Mouse (Mus musculus): ENCODE results near the gene Mok.

Gene Mok

DNA sequence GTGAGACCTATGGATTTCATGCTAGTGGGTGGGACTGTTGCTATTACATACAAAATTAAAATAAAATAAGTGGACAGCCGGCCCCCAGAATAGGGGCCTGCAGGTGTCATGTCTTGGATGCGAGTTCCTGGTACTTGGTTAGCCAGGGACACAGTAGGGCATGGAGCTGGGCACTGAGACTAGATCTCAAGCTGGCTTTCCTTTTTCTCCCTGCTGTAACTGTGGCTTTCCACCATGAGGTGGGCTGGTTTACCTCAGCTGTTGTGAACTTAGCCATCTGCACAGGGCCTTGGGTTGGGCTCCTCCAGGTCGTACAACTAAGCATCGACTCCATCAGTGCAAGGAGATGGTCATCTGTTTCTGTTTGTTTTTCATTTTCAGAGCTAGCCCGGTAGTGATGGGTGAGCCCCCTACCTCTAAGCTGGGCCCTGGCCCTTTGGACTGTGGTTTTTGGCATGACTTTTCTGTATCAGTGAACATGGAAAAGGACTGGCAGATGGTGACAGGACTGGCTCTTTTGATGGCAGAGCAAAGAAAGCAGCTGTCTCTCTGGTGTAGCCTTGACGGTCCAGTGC is 5.5 kb upstream of the Mok start:
- peak; percentile 14 for DNase-seq

DNA sequence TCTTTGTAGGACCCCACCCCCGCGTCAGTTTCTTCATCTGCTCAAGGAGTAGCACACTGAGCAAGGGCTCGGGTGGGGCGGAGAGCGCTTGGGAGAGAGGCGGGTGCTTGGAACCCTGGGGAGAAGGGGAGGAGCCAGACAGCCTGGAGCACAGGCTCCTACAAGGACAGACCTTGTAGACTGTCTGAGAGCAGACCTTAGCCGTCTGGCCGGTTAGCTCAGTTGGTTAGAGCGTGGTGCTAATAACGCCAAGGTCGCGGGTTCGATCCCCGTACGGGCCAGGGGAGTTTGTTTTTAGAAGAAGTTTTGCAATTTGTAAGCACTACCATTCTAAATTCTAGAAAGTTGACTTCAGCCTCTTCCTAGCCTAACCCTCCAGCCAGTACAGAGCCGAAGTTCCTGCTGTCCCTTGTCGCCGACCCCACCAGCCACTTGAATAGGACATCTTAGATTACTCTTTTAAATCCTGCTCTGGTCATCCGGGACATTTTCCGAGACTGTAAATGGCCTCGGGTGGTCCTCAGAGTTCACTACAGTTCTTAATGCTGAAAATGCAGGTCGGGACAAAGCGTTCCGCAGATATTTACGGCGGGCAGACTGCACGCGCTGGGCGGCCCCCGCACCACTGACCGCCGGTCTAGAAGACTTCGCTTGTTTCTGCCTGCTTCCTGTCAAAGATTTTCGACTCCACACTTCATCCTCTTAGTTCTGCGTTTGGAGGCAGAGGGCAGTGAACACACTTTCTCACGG is 4.6 kb upstream of the Mok start:
- peak; percentile 97 for DNase-seq

GRCm38 (mm10) chr12:110844227-110845130 is 3.7 kb upstream of the Mok start:
- DNase-seq: no peak

DNA sequence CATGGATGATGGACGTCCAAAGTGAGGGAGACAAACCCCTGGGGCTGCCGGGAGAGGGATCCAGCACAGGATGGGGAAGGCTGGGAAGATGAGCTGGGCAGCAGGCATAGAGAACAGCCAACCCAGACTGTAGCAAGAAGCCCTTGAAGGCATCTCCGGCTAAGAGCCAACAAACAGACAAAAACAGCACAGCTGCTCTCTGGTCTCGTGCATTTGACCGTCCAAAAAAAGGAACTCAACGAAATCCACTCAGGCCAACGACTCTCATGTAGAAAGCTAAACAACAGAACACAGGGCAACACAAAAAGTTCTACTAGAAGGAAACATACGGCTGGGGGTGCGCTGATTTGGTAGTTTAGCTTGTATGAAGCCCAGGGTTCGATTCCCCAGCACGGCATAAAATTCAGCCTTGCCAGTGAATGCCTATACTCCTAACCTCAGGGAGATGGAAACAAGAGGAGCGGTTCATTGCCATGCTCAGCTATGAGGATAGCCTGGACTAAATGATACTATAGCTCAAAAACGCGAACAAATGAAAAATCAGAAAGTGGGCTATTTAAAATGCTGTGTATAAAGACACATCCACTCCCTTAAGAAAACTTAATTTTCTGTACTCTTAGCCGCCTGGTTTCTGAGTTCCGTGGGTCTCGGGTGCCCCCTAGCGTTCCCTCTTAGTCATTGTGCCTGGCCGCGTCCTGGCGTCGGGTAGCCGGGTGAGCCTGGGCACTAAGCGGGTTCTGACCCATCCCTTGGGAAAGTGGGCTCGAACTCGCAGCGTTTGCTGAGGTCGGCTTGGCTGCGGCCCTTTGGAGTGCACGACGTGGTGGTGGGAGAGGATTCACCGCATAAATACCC is 2.7 kb upstream of the Mok start:
- peak; percentile 91 for DNase-seq

- peak; percentile 13 for DNase-seq
Observed at GRCm38 (mm10) chr12:110841731-110842493, 1.2 kb upstream of the Mok start.

GRCm38 (mm10) chr12:110837850-110838249 is 2.9 kb downstream of the Mok start:
- DNase-seq: no peak

GRCm38 (mm10) chr12:110837192-110837841 is 3.4 kb downstream of the Mok start:
- DNase-seq: peak; percentile 61

DNA sequence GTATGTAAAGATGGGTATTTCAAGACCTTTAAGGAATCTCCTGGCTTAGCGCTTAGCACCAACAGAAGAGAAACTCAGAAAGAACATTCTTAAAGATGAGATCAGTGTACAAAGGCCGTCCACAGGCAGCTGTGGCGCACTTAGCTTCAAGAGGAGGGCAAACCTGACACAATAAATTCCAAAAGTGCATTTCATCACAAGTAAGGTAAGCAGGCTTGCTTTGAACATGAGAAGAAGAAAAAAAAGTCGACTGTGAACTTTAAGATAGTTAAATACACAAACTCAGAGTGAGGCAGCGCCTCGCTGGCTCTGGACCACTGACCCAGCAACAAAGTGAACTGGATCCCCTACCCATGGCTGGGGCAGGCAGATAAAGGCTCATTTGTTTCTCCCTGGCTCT is 4.0 kb downstream of the Mok start:
- DNase-seq: peak; percentile 24

DNA sequence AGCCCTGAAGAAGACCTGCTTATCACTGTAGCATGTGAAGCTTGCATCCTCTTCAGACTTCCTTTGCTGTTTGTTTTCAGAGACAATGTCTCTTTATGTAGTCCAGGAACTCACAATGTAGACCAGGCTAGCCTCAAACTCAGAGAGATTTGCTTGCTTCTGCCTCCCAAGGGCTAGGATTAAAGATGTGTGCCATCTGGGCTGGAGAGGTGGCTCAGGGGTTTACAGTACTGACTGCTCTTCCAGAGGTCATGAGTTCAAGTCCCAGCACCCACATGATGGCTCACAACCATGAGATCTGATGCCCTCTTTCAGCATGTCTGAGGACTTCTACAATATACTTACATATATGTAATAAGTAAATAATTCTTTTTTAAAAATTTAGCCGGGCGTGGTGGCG is 5.6 kb downstream of the Mok start:
- no peak for DNase-seq

DNA sequence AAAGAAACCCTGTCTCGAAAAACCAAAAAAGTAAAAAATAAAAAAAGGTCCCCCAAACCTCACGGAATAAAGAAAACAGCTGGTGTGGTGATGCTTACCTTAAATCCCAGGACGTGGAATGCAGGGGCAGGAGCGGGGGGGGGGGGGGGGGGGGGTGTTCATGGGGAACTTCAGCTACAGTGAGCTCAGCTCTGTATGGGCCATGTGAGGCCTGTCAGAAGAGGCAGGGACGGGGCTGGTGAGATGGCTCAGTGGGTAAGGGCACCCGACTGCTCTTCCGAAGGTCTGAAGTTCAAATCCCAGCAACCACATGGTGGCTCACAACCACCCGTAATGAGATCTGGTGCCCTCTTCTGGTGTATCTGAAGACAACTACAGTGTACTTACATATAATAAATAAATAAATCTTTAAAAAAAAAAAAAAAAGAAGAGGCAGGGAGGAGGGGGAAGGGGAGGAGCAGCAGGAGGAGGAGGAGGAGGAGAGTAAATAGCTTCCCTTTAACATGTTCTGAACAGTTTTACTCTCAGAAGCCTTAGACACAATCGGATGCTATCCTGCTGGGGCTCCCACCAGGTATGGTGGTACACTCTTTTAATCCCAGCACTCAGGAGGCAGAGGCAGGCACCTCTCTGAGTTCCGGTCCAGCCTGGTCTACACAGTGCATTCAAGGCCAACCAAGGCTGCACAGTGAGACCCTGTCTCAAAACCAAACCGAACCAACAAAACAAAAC is 10.3 kb downstream of the Mok start:
- no peak for DNase-seq

DNA sequence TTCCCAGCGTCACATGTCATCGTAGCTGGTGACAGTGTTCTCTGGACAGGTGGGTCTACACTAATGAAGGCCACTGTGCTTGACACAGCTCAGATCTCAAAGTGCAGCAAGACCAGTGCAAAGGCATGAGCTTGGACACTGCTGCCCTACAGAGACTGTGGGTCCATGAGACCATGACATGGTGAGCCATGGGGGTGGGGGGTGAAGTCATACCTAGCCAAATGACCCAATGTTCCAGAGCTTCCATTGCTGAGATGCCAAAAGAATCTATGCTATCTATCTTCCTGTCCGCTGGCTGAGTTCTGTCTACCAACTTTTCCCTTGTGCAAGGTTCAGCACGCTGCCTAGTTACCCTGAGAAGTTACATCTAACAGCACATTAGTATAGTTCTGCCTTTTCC is 11.8 kb downstream of the Mok start:
- no peak for DNase-seq

DNA sequence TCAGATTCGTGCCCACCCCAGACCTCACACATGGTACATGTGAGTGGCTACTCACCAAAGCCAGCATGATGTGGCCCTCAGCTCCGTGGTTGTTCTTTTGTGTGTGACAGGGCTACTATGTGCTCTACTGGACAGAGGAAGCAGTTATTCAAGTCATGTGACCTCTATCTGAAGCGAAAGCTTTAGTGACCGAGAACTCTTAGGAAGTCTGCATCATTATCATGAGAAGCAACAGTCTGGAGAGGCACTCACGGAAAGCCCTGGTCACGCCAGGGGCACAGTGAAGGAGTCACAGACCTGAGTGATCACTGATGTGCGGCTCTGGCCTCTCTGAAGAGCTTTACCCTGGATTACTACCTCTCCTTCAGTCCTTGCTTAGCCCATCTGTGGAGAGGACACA is 18.4 kb downstream of the Mok start:
- DNase-seq: no peak

- no peak for DNase-seq
Observed at GRCm38 (mm10) chr12:110821787-110822186, 19.0 kb downstream of the Mok start.

DNA sequence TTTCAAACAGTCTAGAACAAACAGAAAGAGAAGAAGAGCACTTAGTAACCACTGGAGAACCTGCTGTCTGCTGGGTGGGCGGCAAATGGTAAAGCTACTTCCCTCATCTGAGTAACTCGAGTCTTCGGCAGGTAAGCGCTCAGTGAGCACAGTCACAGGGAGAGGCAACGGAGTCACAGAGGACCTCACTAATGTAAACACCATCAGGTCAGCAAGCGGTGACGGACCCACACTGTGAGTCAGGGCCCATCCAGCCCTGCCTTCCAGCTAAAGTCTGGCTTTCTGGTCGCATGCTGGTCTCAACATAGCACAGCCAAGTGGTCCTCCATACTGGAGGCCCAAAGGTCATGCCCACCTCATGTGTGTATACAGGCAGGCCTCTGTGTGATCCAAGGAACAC is 21.4 kb downstream of the Mok start:
- no peak for DNase-seq

- DNase-seq: no peak
Observed at GRCm38 (mm10) chr12:110816833-110817232, 23.9 kb downstream of the Mok start.

DNA sequence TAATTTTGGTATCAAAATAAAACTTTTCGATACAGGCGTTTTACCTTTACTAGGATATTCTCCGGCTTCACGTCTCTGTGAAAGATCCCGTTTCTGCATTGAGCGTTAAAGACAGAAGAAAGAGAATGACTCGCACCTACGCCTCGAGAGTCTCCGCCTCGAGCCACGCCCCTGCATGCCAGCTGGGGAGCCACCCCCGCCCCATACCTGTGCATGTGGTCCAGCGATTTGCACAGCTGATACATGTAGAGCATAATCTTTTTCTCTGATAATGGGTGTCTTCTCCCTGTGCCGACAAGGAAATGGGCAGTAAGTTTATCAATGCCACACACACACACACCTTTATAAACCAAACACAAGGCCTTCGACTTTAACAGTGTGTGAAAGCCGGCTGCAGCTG is 25.8 kb downstream of the Mok start:
- DNase-seq: no peak

- DNase-seq: no peak
Observed at GRCm38 (mm10) chr12:110813624-110814023, 27.1 kb downstream of the Mok start.

GRCm38 (mm10) chr12:110813132-110813531 is 27.6 kb downstream of the Mok start:
- no peak for DNase-seq

DNA sequence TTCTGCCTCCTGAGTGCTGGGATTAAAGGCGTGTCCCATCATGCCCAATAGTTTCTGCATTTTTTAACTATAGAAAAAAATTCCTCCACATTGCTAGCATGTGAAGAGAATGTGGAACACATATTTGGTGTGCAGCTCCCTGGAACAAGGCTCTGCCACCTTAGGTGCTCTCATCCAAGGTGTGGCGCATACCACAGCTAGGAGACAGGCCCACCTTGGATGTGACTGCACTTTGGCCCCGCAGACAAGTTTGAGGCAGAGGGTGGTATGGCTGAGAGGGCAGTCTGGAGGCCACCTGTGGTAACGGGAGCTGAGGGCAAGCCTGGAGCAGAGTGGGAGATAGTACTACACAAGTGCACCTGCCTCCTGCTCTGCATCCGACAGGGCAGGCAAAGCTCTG is 31.9 kb downstream of the Mok start:
- DNase-seq: no peak

DNA sequence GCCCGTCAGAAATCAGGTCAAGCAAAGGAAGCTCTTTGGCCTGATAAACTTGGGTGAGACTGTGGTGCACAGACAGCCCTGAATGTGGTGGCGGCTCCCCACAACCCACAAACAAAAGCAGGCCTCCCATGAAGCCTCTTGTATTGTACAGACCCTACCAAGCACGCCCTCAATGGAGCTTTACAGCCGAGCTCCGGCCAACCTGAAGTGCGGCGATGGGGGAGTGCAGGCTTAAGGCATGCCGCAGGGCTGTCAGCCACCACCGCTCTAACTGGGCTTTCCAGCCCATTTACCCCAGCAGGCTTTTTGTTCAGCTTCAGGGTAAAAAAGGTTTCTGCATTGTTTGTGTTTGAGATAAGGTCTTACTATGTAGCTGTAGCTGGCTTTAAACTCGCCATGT is 32.3 kb downstream of the Mok start:
- DNase-seq: no peak

Measured in kidney, adult 9 months (tissue).